Mouse (Mus musculus) MEL (cell line): ENCODE results near the gene Mslnl. TPM values are rescaled to one million over a fixed set of nuclear protein-coding genes. Genes with fewer than 3 reads are reported as not detected.

Experiments
- DNase-seq: peaks from one replicate; pipeline ENCODE4 v3.0.0; 2011; ENCODE audit warnings: low read depth, low spot score
- H3K27ac ChIP-seq: 2 replicates; pipeline ENCODE4 v1.5.1; 2012; ENCODE audit warnings: low read depth, mild to moderate bottlenecking, control low read depth, low read length, moderate library complexity; ENCODE audit not compliant: control insufficient read depth
- H3K27me3 ChIP-seq, 2 experiments: fragments of 150-350 bp in 1 of 2; sonication (generic) in 1 of 2; 2 replicates each; pipeline ENCODE4 v1.6.1; 2012; ENCODE audit warnings: low read length in 2 of 2, mild to moderate bottlenecking in 2 of 2, improper control_type of control experiment in 1 of 2, moderate library complexity in 1 of 2; ENCODE audit not compliant: insufficient read depth in 2 of 2, control insufficient read depth in 1 of 2
- H3K36me3 ChIP-seq, 2 experiments: 2 replicates each; pipeline ENCODE4 v1.6.1; 2012 to 2014; ENCODE audit warnings: low read length in 2 of 2, improper control_type of control experiment in 1 of 2, inconsistent platforms in 1 of 2, mild to moderate bottlenecking in 1 of 2; ENCODE audit not compliant: insufficient read depth in 2 of 2, control insufficient read depth in 1 of 2
- H3K4me1 ChIP-seq, 2 experiments: fragments of 150-350 bp in 1 of 2; sonication (generic) in 1 of 2; 2 replicates each; pipeline ENCODE4 v1.6.1; 2012; ENCODE audit warnings: low read length in 2 of 2, improper control_type of control experiment in 1 of 2, mild to moderate bottlenecking in 1 of 2; ENCODE audit not compliant: insufficient read depth in 2 of 2, control insufficient read depth in 1 of 2
- H3K4me3 ChIP-seq, 2 experiments: fragments of 150-350 bp in 1 of 2; sonication (generic) in 1 of 2; 2 replicates each; pipeline ENCODE4 v1.5.1; 2012; ENCODE audit warnings: low read depth in 2 of 2, low read length in 2 of 2, mild to moderate bottlenecking in 2 of 2, moderate library complexity in 2 of 2, control low read depth in 1 of 2, improper control_type of control experiment in 1 of 2; ENCODE audit not compliant: control insufficient read depth in 1 of 2, insufficient read depth in 1 of 2
- H3K79me2 ChIP-seq: 2 replicates; pipeline ENCODE4 v1.6.1; 2012; ENCODE audit warnings: mild to moderate bottlenecking, low read length, moderate library complexity; ENCODE audit not compliant: control insufficient read depth, poor library complexity, insufficient read depth
- H3K9ac ChIP-seq: 2 replicates; pipeline ENCODE4 v1.6.1; 2012; ENCODE audit warnings: low read depth, mild to moderate bottlenecking, control low read depth, low read length, moderate library complexity; ENCODE audit not compliant: control insufficient read depth, poor library complexity, severe bottlenecking
- H3K9me3 ChIP-seq: fragments of 150-350 bp; sonication (generic); replicated peaks from 2 replicates; pipeline ENCODE4 v1.6.1; 2012; ENCODE audit warnings: mild to moderate bottlenecking, low read length, improper control_type of control experiment, moderate library complexity; ENCODE audit not compliant: insufficient read depth
- BHLHE40 ChIP-seq: IDR thresholded peaks from 2 replicates; pipeline ENCODE4 v1.6.1; 2012; ENCODE audit warnings: low read depth, mild to moderate bottlenecking, inconsistent platforms, low read length, improper control_type of control experiment, borderline replicate concordance
- CHD1 ChIP-seq: IDR thresholded peaks from 2 replicates; pipeline ENCODE4 v1.6.1; 2012; ENCODE audit warnings: low read depth, mild to moderate bottlenecking, inconsistent platforms, low read length, improper control_type of control experiment
- ELF1 ChIP-seq: IDR thresholded peaks from 2 replicates; pipeline ENCODE4 v1.6.1; 2014; ENCODE audit warnings: low read depth, mild to moderate bottlenecking, inconsistent platforms, low read length, improper control_type of control experiment, moderate library complexity
- GABPA ChIP-seq: IDR thresholded peaks from 2 replicates; pipeline ENCODE4 v1.6.1; 2012; ENCODE audit warnings: low read depth, mild to moderate bottlenecking, inconsistent platforms, low read length, improper control_type of control experiment, moderate library complexity
- JUND ChIP-seq: IDR thresholded peaks from 2 replicates; pipeline ENCODE4 v1.6.1; 2011; ENCODE audit warnings: low read depth, mild to moderate bottlenecking, improper control_type of control experiment, low read length
- MAX ChIP-seq: IDR thresholded peaks from 2 replicates; pipeline ENCODE4 v1.6.1; 2011; ENCODE audit warnings: low read length, improper control_type of control experiment
- MEF2A ChIP-seq: IDR thresholded peaks from 2 replicates; pipeline ENCODE4 v1.6.1; 2014; ENCODE audit warnings: low read depth, mild to moderate bottlenecking, inconsistent platforms, low read length, improper control_type of control experiment; ENCODE audit not compliant: poor library complexity, insufficient replicate concordance, severe bottlenecking; ENCODE audit errors: extremely low read depth
- MXI1 ChIP-seq: IDR thresholded peaks from 2 replicates; pipeline ENCODE4 v1.6.1; 2011; ENCODE audit warnings: mild to moderate bottlenecking, low read depth, low read length, improper control_type of control experiment
- MYB ChIP-seq: IDR thresholded peaks from 2 replicates; pipeline ENCODE4 v1.6.1; 2011; ENCODE audit warnings: mild to moderate bottlenecking, low read depth, low read length, improper control_type of control experiment
- MYC ChIP-seq: IDR thresholded peaks from 2 replicates; pipeline ENCODE4 v1.6.1; 2011; ENCODE audit warnings: low read depth, mild to moderate bottlenecking, low read length, improper control_type of control experiment, moderate library complexity
- NELFE ChIP-seq: IDR thresholded peaks from 2 replicates; pipeline ENCODE4 v1.6.1; 2011; ENCODE audit warnings: low read depth, low read length, improper control_type of control experiment
- NRF1 ChIP-seq: IDR thresholded peaks from 2 replicates; pipeline ENCODE4 v1.6.1; 2014; ENCODE audit warnings: low read depth, mild to moderate bottlenecking, inconsistent platforms, low read length, improper control_type of control experiment, moderate library complexity; ENCODE audit not compliant: poor library complexity, insufficient read depth, severe bottlenecking
- RCOR1 ChIP-seq: IDR thresholded peaks from 2 replicates; pipeline ENCODE4 v1.6.1; 2012; ENCODE audit warnings: low read depth, mild to moderate bottlenecking, inconsistent platforms, low read length, improper control_type of control experiment
- SMC3 ChIP-seq: IDR thresholded peaks from 2 replicates; pipeline ENCODE4 v1.6.1; 2011; ENCODE audit warnings: low read depth, low read length, improper control_type of control experiment
- TAL1 ChIP-seq: IDR thresholded peaks from 2 replicates; pipeline ENCODE4 v1.6.1; 2012; ENCODE audit warnings: mild to moderate bottlenecking, inconsistent platforms, low read length, moderate library complexity, mixed read lengths
- TBP ChIP-seq: IDR thresholded peaks from 2 replicates; pipeline ENCODE4 v1.8.0; 2011; ENCODE audit warnings: low read depth, low read length, improper control_type of control experiment
- TCF12 ChIP-seq: IDR thresholded peaks from 2 replicates; pipeline ENCODE4 v1.6.1; 2014; ENCODE audit warnings: low read depth, mild to moderate bottlenecking, inconsistent platforms, low read length, improper control_type of control experiment, moderate library complexity
- USF2 ChIP-seq, 2 experiments: IDR thresholded peaks; 2 replicates each; pipeline ENCODE4 v1.6.1; 2011 to 2012; ENCODE audit warnings: improper control_type of control experiment in 2 of 2, low read length in 2 of 2, borderline replicate concordance in 1 of 2, inconsistent platforms in 1 of 2, low read depth in 1 of 2, mild to moderate bottlenecking in 1 of 2; ENCODE audit not compliant: insufficient read depth in 1 of 2
- polyA plus RNA-seq, 2 experiments: library from polyadenylated mRNA; stranded (reverse) in 1 of 2; unstranded in 1 of 2; fragments of >175 nt in 1 of 2; fragments of >200 nt in 1 of 2; gene quantifications; 2 replicates each; pipeline versions ENCODE4 v1.2.1 to v1.2.4; 2012; ENCODE audit warnings: low replicate concordance in 2 of 2, low read depth in 1 of 2; ENCODE audit not compliant: insufficient read length in 2 of 2, insufficient read depth in 1 of 2, missing spikeins in 1 of 2
- total RNA-seq: library from RNA; depleted of rRNA; stranded (reverse); fragments of 300-350 nt; gene quantifications from 2 replicates; pipeline ENCODE4 v1.2.3, GENCODE M21; 2012

The Mslnl gene
- total and polyA plus RNA-seq, 3 experiments: 0.08 TPM; not detected in 1

DNA sequence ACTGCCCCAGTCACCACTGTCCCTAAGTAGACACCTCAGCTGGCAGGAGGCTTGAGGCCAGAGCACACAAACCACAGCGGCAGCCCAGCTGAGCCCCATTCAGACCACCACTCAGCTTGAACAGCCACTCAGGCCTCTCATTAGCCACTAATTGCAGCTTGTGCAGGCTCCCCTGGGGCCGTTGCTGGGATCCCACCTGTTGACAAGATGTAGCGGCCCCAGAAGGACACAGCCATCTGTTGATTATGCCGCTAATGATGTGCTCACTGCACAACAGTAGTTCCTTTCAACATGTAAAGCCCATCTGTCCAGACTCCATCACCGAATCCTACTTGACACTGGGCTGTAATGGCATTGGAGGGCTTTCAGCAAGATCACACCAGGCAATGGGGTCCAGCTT, 30.0 kb downstream of the Mslnl start:
- no peaks in the 10 kb centered on the region for H3K36me3 ChIP-seq
- DNase-seq: no peak
- no peaks in the 10 kb centered on the region for H3K9me3 ChIP-seq

GRCm38 (mm10) chr17:25769331-25769730, 33.5 kb downstream of the Mslnl start:
- Histone ChIP-seq H3K4me3 (peak overlapping the region; percentile 16 to 25; a peak in 2 of 4 replicates), H3K27ac (no peak overlapping the region), H3K27me3 (peaks cover 8 to 11% of the 10 kb centered on the region in 2 experiments), H3K9ac (peak overlapping the region; percentile 45; the same call in 1 of the 2 replicates), H3K9me3 (no peaks in the 10 kb centered on the region), H3K79me2 (peaks cover 6% of the 10 kb centered on the region), H3K4me1 (peaks cover 0 to 6% of the 10 kb centered on the region in 2 experiments; a peak in 3 of 4 replicates), H3K36me3 (no peaks in the 10 kb centered on the region)
- TF ChIP-seq MYC (no peak), NELFE (no peak), MYB (no peak), SMC3 (no peak), ELF1 (no peak), RCOR1 (no peak), JUND (no peak)
- no peak for DNase-seq

More for the DNA sequence above, 30.0 kb downstream of the Mslnl start:
- Histone ChIP-seq H3K4me1 (no peaks in the 10 kb centered on the region; a peak in 2 of 4 replicates), H3K9ac (no peak overlapping the region), H3K27ac (no peak overlapping the region), H3K27me3 (peaks cover 14 to 17% of the 10 kb centered on the region in 2 experiments), H3K4me3 (no peak overlapping the region), H3K79me2 (no peaks in the 10 kb centered on the region)
- TF ChIP-seq TAL1: no peak
- TF ChIP-seq RCOR1: no peak
- no peak for TF ChIP-seq CHD1
- TF ChIP-seq ELF1: no peak
- no peak for TF ChIP-seq USF2 (IDR thresholded peaks at IDR 0.05; ENCODE audit: borderline replicate concordance in 1 of 2, insufficient read depth in 1 of 2, low read depth in 1 of 2, low read length in 2 of 2)
- no peak for TF ChIP-seq BHLHE40
- no peak for TF ChIP-seq NRF1
- TF ChIP-seq TBP: no peak
- TF ChIP-seq GABPA: no peak
- no peak for TF ChIP-seq MEF2A
- TF ChIP-seq MXI1: no peak
- no peak for TF ChIP-seq MAX
- TF ChIP-seq MYB: no peak
- TF ChIP-seq TCF12: no peak
